Mouse (Mus musculus) mouse embryonic stem cell (cell line): ENCODE results near the gene Dcun1d3.

ENCODE experiments used
- in situ Hi-C, 2 experiments: fragments of 300-500 bp; cut with MboI; formaldehyde crosslinking; loops; 1 replicate in 1 of 2; 3 replicates in 1 of 2; pipeline ENCODE4 v1.14.3; 2019 to 2020; ENCODE audit warnings: low sequenced_read_pairs in 2 of 2, low pct_unique_long_range_greater_than_20kb in 1 of 2, mixed read lengths in 1 of 2; ENCODE audit not compliant: unreplicated experiment in 1 of 2

Gene Dcun1d3

GRCm38 (mm10) chr7:119895639-119896512 is at the start of gene Dcun1d3, which contains the start of gene Lyrm1:
Gene Dcun1d3 (minus strand): TSS chr7:119896298.
Gene Lyrm1 (plus strand): TSS chr7:119895861.
- in situ Hi-C loops, result no loop called here

GRCm38 (mm10) chr7:119941569-119941968 is 45.5 kb upstream of the Dcun1d3 start:
- in situ Hi-C loops, result no loop called here

GRCm38 (mm10) chr7:119937036-119937435 is 40.9 kb upstream of the Dcun1d3 start:
- in situ Hi-C loops, result no loop called here

GRCm38 (mm10) chr7:119936321-119936720 is 40.2 kb upstream of the Dcun1d3 start:
- in situ Hi-C loops, result no loop called here

GRCm38 (mm10) chr7:119928783-119929440 is 32.8 kb upstream of the Dcun1d3 start:
- in situ Hi-C loops, result no loop called here

- in situ Hi-C loops, result no loop called here
Observed at GRCm38 (mm10) chr7:119921054-119921453, 25.0 kb upstream of the Dcun1d3 start.

GRCm38 (mm10) chr7:119920457-119920856 is 24.4 kb upstream of the Dcun1d3 start:
- in situ Hi-C loops, result no loop called here

- in situ Hi-C loops, result no loop called here
Observed at GRCm38 (mm10) chr7:119911727-119912126, 15.6 kb upstream of the Dcun1d3 start.

- in situ Hi-C loops, result no loop called here
Observed at GRCm38 (mm10) chr7:119906523-119907215, 10.6 kb upstream of the Dcun1d3 start.

- in situ Hi-C loops, result no loop called here
Observed at GRCm38 (mm10) chr7:119899386-119900057, 3.4 kb upstream of the Dcun1d3 start.

- in situ Hi-C loops, result no loop called here
Observed at GRCm38 (mm10) chr7:119898247-119898856, 2.3 kb upstream of the Dcun1d3 start.

GRCm38 (mm10) chr7:119897521-119898109 is 1.5 kb upstream of the Dcun1d3 start:
- in situ Hi-C loops, result no loop called here

- in situ Hi-C loops, result no loop called here
Observed at GRCm38 (mm10) chr7:119894818-119895544, 1.1 kb downstream of the Dcun1d3 start.

- in situ Hi-C loops, result no loop called here
Observed at GRCm38 (mm10) chr7:119892742-119893141, 3.4 kb downstream of the Dcun1d3 start.

GRCm38 (mm10) chr7:119892198-119892597 is 3.9 kb downstream of the Dcun1d3 start:
- in situ Hi-C loops, result no loop called here

- in situ Hi-C loops, result no loop called here
Observed at GRCm38 (mm10) chr7:119887887-119888286, 8.2 kb downstream of the Dcun1d3 start.

- in situ Hi-C loops, result no loop called here
Observed at GRCm38 (mm10) chr7:119881229-119881628, 14.9 kb downstream of the Dcun1d3 start.
